Mouse (Mus musculus): ENCODE data around the gene Kmt2e. TPM values are rescaled to one million over a fixed set of nuclear protein-coding genes. Genes with fewer than 3 reads are reported as not detected.

Kmt2e gene
- polyA plus RNA-seq, 1 experiment from 2014 or later, result 59.5 TPM

DNA sequence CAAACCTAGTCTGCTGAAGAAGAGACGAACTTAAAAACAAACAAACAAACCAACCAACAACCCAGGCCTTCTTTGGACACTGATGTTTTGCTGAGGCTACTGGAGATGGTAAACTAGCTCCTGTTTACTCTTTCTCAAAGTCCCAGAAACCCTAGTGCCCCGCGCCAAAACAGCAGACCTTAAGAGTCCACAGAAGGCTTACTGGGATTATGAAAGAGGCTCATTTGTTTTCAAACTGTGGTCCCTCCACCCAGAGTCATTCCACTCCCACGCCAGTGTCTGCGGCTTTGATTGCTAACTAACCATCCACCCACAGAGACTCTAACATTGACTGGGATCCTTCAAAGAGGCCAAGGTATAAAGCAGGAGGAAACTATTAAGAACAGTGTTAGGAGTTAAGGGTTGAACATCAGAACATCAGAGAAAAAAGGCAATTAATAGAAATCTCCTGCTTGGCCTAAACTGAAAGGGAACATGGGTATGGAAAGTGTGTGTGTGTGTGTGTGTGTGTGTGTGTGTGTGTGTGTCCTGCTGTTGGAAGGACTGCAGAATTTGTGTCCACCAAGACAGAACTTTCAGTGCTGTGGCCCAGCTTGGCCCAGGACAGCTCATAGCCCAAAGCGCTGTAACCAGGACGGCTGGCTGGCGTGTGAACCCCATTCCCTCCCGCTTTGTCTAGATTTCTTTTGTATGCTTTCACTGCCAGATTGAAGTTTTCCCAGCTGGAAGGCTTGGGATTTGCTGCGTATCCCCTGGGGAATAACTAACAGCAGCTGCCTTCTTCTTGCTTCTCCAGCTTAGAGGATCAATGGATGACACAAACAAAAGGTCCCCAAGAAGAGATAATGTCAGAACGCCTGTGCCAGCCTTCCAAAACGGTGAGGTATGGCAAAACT is 20.4 kb upstream of the Kmt2e start:
- Histone ChIP-seq H3K9me3 (ENCODE audit: control insufficient read depth, low read length) (no peaks in the 10 kb centered on the region), H3K27ac (ENCODE audit: low read depth, low read length) (no peak overlapping the region), H3K4me1 (replicated peaks; ENCODE audit: control insufficient read depth, insufficient read depth, low read length) (peaks cover 42% of the 10 kb centered on the region), H3K36me3 (ENCODE audit: control insufficient read depth, insufficient read depth, low read length) (peaks cover 2% of the 10 kb centered on the region; the same call in 1 of the 2 replicates), H3K4me2 (no peak overlapping the region), H3K9ac (ENCODE audit: low read depth, low read length) (no peak overlapping the region), H3K27me3 (replicated peaks; ENCODE audit: control insufficient read depth, insufficient read depth, low read length) (no peaks in the 10 kb centered on the region), H3K4me3 (ENCODE audit: low read depth, low read length) (no peak overlapping the region)
- 80% methylated on average over 12 of the region's 12 CpGs for WGBS
- peak; percentile 26 for DNase-seq (ENCODE audit: low spot score)
- ATAC-seq (replicated peaks; ENCODE audit: low FRiP score), result no peak

DNA sequence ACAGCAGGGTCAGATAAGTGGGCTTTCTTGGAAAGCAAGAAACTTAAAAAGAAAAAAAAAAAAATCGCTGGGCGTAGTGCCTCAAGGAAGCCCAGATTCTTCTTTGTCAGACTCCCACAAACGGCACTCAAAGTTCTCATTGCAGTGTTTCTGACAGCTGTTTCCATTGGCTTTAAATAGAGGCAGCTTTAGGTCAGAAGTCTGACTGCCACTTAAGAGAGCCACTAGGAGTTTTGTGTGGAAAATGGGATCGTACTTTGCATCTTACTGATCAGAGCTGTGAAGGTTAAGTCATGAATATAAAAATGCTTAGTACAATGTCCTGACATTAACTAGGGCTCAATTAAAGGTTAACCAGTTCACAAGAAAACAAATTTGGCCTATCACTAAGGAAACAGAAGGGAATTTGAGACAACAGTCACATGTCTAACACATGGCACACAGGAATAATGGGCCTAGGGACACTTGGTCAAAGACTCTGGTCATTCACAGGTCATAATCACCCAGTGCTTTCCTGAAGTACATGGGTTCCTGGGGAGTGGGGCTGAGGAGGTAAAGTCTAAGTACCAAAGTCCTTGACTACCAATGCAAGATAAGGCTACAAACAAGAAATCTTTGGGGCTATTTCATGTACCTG is 19.6 kb upstream of the Kmt2e start:
- Histone ChIP-seq H3K27ac (ENCODE audit: low read depth, low read length) (no peak overlapping the region), H3K4me1 (replicated peaks; ENCODE audit: control insufficient read depth, insufficient read depth, low read length) (peaks cover 50% of the 10 kb centered on the region), H3K9ac (ENCODE audit: low read depth, low read length) (no peak overlapping the region)

DNA sequence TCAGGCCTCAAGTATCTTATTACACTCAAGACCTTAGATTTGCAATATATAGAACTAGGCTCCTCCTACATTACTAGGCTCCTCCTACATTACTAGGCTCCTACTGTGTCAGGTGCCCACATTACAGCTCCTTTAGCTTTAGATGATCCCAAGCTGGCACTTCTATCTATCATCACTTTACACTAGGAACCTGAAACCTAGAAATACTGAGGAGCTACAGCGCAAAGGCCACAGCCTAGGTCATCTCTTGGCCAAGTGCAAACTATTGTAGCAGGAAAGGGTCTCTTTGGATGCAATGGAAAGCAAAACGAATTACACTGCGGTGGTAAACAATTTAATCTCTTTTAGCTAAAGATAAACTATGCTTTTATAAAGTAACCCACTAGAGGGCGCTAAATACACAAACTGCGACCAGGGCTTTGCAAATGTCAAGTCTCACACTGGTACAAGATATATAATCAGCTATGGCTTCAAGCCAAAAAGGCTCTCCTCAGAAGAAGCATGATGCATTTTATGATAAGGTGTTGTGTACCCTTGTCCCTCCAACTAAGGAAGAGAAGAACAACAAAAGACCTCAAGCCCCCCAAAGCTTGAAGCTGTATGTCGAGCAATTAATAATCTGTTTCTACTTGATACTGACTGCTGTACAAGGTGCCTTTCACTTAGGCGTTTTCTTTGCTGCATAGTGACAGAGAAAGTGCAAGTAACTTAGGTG is 18.5 kb upstream of the Kmt2e start:
- DNase-seq (ENCODE audit: low spot score) (peak; percentile 39), ATAC-seq (replicated peaks; ENCODE audit: low FRiP score) (peak; percentile 10; the same call in 1 of the 2 replicates)
- no peak overlapping the region for H3K4me2 ChIP-seq
- H3K27me3 ChIP-seq (replicated peaks; ENCODE audit: control insufficient read depth, insufficient read depth, low read length), result no peaks in the 10 kb centered on the region
- WGBS, result 27% methylated on average over 7 of the region's 7 CpGs
- no peak overlapping the region for H3K9ac ChIP-seq (ENCODE audit: low read depth, low read length)
- no peak overlapping the region for H3K27ac ChIP-seq (ENCODE audit: low read depth, low read length)
- no peak overlapping the region for H3K4me3 ChIP-seq (ENCODE audit: low read depth, low read length)
- H3K36me3 ChIP-seq (ENCODE audit: control insufficient read depth, insufficient read depth, low read length), result peaks cover 2% of the 10 kb centered on the region; the same call in 1 of the 2 replicates
- H3K4me1 ChIP-seq (replicated peaks; ENCODE audit: control insufficient read depth, insufficient read depth, low read length), result peaks cover 58% of the 10 kb centered on the region
- no peaks in the 10 kb centered on the region for H3K9me3 ChIP-seq (ENCODE audit: control insufficient read depth, low read length)

More for the DNA sequence above, 19.6 kb upstream of the Kmt2e start:
- H3K4me2 ChIP-seq, result no peak overlapping the region
- WGBS, result 72% methylated on average over 4 of the region's 4 CpGs
- DNase-seq (ENCODE audit: low spot score) (peak; percentile 11), ATAC-seq (replicated peaks; ENCODE audit: low FRiP score) (no peak)
- no peaks in the 10 kb centered on the region for H3K27me3 ChIP-seq (replicated peaks; ENCODE audit: control insufficient read depth, insufficient read depth, low read length)
- no peaks in the 10 kb centered on the region for H3K9me3 ChIP-seq (ENCODE audit: control insufficient read depth, low read length)
- H3K36me3 ChIP-seq (ENCODE audit: control insufficient read depth, insufficient read depth, low read length), result peaks cover 2% of the 10 kb centered on the region; the same call in 1 of the 2 replicates
- no peak overlapping the region for H3K4me3 ChIP-seq (ENCODE audit: low read depth, low read length)

DNA sequence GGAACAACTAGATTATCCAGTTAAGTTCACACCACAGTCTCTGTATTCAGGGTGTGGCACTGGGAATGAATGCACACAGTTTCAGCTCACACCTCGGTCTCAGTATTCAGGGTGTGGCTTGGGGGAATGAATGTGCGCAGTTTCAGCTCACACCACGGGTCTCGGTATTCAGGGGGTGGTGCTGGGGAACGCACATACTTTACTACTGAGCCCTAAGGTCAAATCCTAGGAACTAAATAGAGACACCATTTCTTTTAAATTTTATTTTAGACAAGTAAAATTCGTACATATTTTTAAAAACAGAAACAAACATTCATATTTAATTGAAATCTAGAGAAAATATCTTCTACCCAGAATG is 18.0 kb upstream of the Kmt2e start:
- Histone ChIP-seq H3K27me3 (replicated peaks; ENCODE audit: control insufficient read depth, insufficient read depth, low read length) (no peaks in the 10 kb centered on the region), H3K9ac (ENCODE audit: low read depth, low read length) (no peak overlapping the region), H3K36me3 (ENCODE audit: control insufficient read depth, insufficient read depth, low read length) (peaks cover 2% of the 10 kb centered on the region; the same call in 1 of the 2 replicates), H3K27ac (ENCODE audit: low read depth, low read length) (no peak overlapping the region), H3K4me1 (replicated peaks; ENCODE audit: control insufficient read depth, insufficient read depth, low read length) (peaks cover 58% of the 10 kb centered on the region), H3K4me2 (no peak overlapping the region), H3K9me3 (ENCODE audit: control insufficient read depth, low read length) (no peaks in the 10 kb centered on the region), H3K4me3 (ENCODE audit: low read depth, low read length) (no peak overlapping the region)
- WGBS, result 57% methylated on average over 6 of the region's 6 CpGs
- peak; percentile 34; the same call in 1 of the 2 replicates for ATAC-seq (replicated peaks; ENCODE audit: low FRiP score)
- no peak for DNase-seq (ENCODE audit: low spot score)

DNA sequence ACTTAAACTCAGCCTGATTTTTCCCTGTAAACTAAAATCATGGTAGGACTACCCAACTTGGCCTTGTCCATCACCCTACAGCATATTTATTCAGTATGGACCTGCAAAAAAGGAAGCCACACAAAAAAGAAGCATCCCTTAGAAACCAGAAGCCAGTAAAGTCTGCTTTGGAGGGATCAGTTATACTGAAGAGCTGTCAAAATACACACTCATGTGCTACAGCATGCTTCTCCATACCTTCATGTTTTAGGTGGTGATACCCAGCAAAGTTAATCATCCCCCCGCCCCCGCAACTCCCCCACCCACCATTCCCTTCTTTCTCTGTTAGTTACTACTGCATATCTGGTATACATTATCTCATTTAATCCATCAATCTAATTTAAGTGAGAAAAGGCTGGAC is 16.5 kb upstream of the Kmt2e start:
- Histone ChIP-seq H3K9me3 (ENCODE audit: control insufficient read depth, low read length) (no peaks in the 10 kb centered on the region), H3K36me3 (ENCODE audit: control insufficient read depth, insufficient read depth, low read length) (no peaks in the 10 kb centered on the region), H3K27me3 (replicated peaks; ENCODE audit: control insufficient read depth, insufficient read depth, low read length) (no peaks in the 10 kb centered on the region), H3K4me1 (replicated peaks; ENCODE audit: control insufficient read depth, insufficient read depth, low read length) (peaks cover 52% of the 10 kb centered on the region), H3K9ac (ENCODE audit: low read depth, low read length) (peak overlapping the region; percentile 81), H3K4me2 (peak overlapping the region; percentile 83), H3K27ac (ENCODE audit: low read depth, low read length) (peak overlapping the region; percentile 16), H3K4me3 (ENCODE audit: low read depth, low read length) (peak overlapping the region; percentile 74)
- WGBS, result 51% methylated on average over 2 of the region's 2 CpGs
- no peak for DNase-seq (ENCODE audit: low spot score)
- no peak for ATAC-seq (replicated peaks; ENCODE audit: low FRiP score)

DNA sequence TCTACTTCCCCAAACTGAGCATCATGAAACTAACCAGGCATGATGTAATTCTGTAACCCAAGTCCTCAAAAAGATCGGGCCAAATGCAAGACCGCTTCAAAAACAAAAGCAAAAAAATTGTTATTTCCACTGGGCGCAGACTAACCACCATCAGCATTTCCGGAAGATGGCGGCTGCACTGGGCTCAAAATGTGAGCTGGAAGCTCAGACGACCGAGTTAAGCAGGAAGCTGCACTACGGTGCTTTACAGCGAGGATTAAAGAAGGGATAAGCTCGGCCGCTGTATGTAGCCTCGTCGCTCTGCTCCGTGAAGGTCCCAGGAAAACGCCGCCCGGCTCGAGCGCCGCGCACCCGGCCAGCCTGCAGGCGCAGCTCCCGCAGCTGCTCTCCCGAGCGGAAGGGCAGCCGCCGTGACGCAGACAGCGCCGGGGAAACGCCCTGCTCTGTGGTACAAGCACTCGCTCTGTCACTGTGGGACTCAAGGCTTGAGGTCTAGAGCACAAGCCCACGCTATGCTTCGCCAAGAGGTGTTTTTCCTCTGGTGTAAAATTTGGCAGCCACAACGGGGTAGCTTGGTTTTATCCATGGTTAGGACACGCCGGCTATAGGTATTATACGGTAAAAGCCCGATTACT is 16.0 kb upstream of the Kmt2e start:
- peak overlapping the region; percentile 74 for H3K4me3 ChIP-seq (ENCODE audit: low read depth, low read length)
- H3K36me3 ChIP-seq (ENCODE audit: control insufficient read depth, insufficient read depth, low read length), result peaks cover 3% of the 10 kb centered on the region; the same call in 1 of the 2 replicates
- H3K4me1 ChIP-seq (replicated peaks; ENCODE audit: control insufficient read depth, insufficient read depth, low read length), result peaks cover 49% of the 10 kb centered on the region
- peak; percentile 86 for DNase-seq (ENCODE audit: low spot score)
- peak overlapping the region; percentile 81 for H3K9ac ChIP-seq (ENCODE audit: low read depth, low read length)
- H3K27ac ChIP-seq (ENCODE audit: low read depth, low read length), result peak overlapping the region; percentile 90
- no peaks in the 10 kb centered on the region for H3K27me3 ChIP-seq (replicated peaks; ENCODE audit: control insufficient read depth, insufficient read depth, low read length)
- ATAC-seq (replicated peaks; ENCODE audit: low FRiP score), result peak; percentile 90
- H3K4me2 ChIP-seq, result peak overlapping the region; percentile 83
- WGBS, result under 1% methylated on average over 40 of the region's 40 CpGs
- H3K9me3 ChIP-seq (ENCODE audit: control insufficient read depth, low read length), result no peaks in the 10 kb centered on the region

DNA sequence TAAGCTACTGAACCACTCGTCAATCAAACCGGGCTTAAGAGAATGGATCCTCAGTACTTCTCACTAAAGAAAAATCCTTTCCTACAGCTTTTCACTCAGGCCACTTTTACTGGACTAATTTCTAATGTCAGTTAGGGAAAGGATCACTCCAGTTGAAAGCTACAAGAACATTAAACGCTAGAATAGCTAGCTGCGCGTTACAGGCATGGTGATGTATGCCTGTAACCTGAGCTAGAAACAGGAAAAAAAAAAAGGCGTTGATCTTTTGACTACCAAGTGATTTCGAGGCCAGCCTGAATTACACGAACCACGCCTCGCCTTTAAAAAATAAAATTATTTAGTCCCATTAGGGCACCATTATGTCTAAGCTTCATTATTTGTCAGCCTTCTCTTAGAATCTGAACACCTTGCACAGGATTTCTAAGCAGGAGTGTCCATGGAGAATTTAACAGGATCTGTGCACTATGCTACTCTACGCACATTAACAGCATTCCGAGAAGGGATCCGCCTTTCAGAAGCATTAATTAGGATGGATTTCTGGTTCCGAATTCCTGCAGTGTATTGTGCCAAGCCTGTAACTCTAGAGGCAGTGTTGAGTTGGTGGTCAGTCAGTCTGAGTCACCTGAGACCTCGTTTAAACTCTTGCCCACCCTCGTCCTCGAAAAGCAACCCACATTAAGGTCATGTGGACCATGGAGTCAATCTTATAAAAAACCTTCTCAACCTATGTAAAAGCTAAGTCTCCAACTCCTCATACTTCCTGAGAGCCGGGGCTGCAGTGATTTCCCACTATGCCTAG is 15.2 kb upstream of the Kmt2e start:
- Histone ChIP-seq H3K9me3 (ENCODE audit: control insufficient read depth, low read length) (no peaks in the 10 kb centered on the region), H3K4me3 (ENCODE audit: low read depth, low read length) (peak overlapping the region; percentile 74), H3K36me3 (ENCODE audit: control insufficient read depth, insufficient read depth, low read length) (peaks cover 5% of the 10 kb centered on the region), H3K9ac (ENCODE audit: low read depth, low read length) (peak overlapping the region; percentile 81), H3K27ac (ENCODE audit: low read depth, low read length) (peak overlapping the region; percentile 90), H3K4me2 (peak overlapping the region; percentile 83), H3K4me1 (replicated peaks; ENCODE audit: control insufficient read depth, insufficient read depth, low read length) (peaks cover 44% of the 10 kb centered on the region), H3K27me3 (replicated peaks; ENCODE audit: control insufficient read depth, insufficient read depth, low read length) (no peaks in the 10 kb centered on the region)
- no peak for DNase-seq (ENCODE audit: low spot score)
- peak; percentile 19 for ATAC-seq (replicated peaks; ENCODE audit: low FRiP score)
- 8% methylated on average over 18 of the region's 18 CpGs for WGBS

Data from liver, embryonic 11.5 days (tissue).